Mouse (Mus musculus) embryonic facial prominence, embryonic 10.5 days (tissue): Measurements from ENCODE around the gene Cyp24a1. TPM values are rescaled to one million over a fixed set of nuclear protein-coding genes. Genes with fewer than 3 reads are reported as not detected.

Source experiments
- DNase-seq: peaks from one replicate; pipeline ENCODE4 v3.0.0-alpha.2; 2017; ENCODE audit warnings: low spot score
- H3K27ac ChIP-seq: fragments of 300-500 bp; sonication (generic); replicated peaks from 2 replicates; pipeline ENCODE4 v1.5.1; 2016; ENCODE audit warnings: mild to moderate bottlenecking
- H3K27me3 ChIP-seq: fragments of 300-500 bp; sonication (generic); replicated peaks from 2 replicates; pipeline ENCODE4 v1.6.1; 2016; ENCODE audit warnings: low read depth, mild to moderate bottlenecking; ENCODE audit not compliant: poor library complexity, severe bottlenecking
- H3K36me3 ChIP-seq: fragments of 300-500 bp; sonication (generic); replicated peaks from 2 replicates; pipeline ENCODE4 v1.6.1; 2016; ENCODE audit warnings: mild to moderate bottlenecking, moderate library complexity
- H3K4me1 ChIP-seq: fragments of 300-500 bp; sonication (generic); 2 replicates; pipeline ENCODE4 v1.6.1; 2016
- H3K4me3 ChIP-seq: fragments of 300-500 bp; sonication (generic); 2 replicates; pipeline ENCODE4 v1.5.1; 2016; ENCODE audit warnings: mild to moderate bottlenecking, moderate library complexity
- H3K9me3 ChIP-seq: fragments of 300-500 bp; sonication (generic); 2 replicates; pipeline ENCODE4 v1.6.1; 2016; ENCODE audit warnings: mild to moderate bottlenecking
- WGBS: fragments of 180-500 bp; shearing (Covaris S2); methylation state at CpG from one replicate; pipeline ENCODE4 v1.1.7; 2016; 5-methylcytosine and 5-hydroxymethylcytosine counted together
- polyA plus RNA-seq: library from polyadenylated mRNA; unstranded; fragments of >200 nt; fragmentation: Nextera tagmentation; extraction: Ambion mirVana; gene quantifications from 2 replicates; pipeline ENCODE4 v1.2.1, GENCODE M21; 2016

The Cyp24a1 gene
- not detected in 2 replicates for polyA plus RNA-seq

DNA sequence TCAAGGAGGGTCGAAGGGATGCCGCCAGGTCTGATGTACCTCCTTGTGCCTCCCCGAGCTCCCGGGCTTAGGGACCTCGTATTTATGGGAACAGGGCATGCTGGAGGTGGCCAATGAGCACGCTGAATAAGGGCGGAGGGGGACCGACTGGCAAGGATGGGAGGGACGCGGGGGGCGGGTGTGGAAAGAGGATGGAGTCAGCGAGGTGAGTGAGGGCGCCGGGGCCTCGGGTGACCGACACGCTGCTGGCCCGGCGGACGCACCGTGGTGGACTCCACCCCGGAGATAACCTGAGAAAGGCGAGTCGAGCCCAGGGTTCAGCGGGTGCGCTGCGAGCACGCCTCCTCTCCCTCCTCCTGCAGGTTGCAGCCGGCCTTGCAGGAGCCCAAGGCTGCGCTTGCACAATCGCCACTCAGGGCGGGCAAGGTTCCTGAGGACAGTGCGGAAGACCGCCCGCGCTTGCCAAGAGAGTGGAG lies at the start of gene Cyp24a1:
TSS of gene Cyp24a1 (minus strand) at position 55 of the 476 bp plus-strand sequence.
- H3K4me1 ChIP-seq = peaks cover 32% of the 10 kb centered on the region
- H3K27me3 ChIP-seq = peaks cover 78% of the 10 kb centered on the region
- WGBS = under 1% methylated on average over 36 of the region's 36 CpGs
- DNase-seq = peak; percentile 80
- H3K36me3 ChIP-seq = no peaks in the 10 kb centered on the region
- H3K9me3 ChIP-seq = no peaks in the 10 kb centered on the region
- H3K4me3 ChIP-seq = peak within 1 kb of the TSS; percentile 49
- no peak within 1 kb of the TSS for H3K27ac ChIP-seq

DNA sequence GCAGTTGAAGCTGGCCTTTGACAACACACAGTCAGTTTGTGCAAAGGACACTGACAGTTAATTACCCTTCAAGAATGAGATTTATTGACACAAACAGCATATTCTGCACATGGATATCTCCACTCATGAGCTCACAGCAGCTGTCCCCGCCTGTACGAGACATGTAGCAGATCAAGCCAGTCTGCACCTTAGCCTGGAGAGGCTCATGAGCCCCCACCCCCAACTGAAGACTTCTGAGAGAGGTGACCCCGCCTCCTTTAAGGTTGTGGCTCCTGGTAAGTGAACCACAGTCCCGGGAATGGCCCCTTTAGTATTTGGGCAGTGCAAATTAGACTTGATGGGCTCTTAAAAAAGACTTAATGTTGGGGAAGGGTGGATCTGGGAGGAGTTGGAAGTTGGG lies 48.8 kb upstream of the Cyp24a1 start:
- Histone ChIP-seq H3K9me3 (no peaks in the 10 kb centered on the region), H3K4me3 (no peak overlapping the region), H3K36me3 (no peaks in the 10 kb centered on the region), H3K27ac (no peak overlapping the region), H3K27me3 (peaks cover 31% of the 10 kb centered on the region), H3K4me1 (peaks cover 41% of the 10 kb centered on the region)
- no peak for DNase-seq
- 59% methylated on average over 4 of the region's 4 CpGs for WGBS

DNA sequence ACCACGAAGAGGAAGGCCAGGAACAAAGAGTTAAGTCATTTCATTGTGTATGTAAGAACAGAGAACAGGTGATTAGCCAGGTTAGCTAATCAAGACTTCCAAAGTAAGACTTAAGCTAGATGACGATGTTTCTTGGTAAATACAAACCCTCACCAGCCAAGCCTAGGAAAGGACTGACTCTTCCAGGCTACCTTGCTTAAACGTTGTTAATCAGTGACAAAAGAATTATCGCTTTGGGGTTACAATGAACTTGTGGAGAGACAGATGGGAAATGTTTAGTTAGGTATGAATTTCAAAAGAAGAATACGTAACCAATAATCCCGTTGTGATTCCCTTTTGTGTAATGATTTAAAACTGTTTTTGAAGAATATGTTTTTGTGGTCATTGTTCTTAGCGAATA lies 48.0 kb upstream of the Cyp24a1 start:
- H3K4me3 ChIP-seq = no peak overlapping the region
- H3K27ac ChIP-seq = no peak overlapping the region
- H3K36me3 ChIP-seq = no peaks in the 10 kb centered on the region
- H3K27me3 ChIP-seq = peaks cover 31% of the 10 kb centered on the region
- WGBS = 91% methylated on average over 7 of the region's 7 CpGs
- H3K9me3 ChIP-seq = no peaks in the 10 kb centered on the region
- no peak for DNase-seq
- H3K4me1 ChIP-seq = peaks cover 36% of the 10 kb centered on the region

DNA sequence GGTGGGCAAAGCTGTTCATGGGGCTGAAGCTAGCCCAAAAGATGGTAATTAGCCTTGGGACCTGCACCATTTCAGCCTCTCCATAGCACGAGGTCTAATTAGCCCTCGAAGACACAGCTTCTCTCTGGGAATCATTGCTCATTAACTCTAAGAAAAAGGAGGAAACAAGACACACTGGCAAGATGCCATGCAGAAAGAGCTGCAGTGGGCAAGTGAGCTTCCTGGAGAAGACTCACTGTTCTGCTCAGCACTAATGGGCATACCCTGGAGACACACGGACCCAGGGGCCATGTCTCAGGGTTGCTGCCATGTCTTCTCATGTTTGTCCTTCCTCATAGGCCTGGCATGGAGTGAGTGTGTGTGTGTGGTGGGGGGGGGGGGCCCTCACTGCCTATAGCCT lies 47.2 kb upstream of the Cyp24a1 start:
- H3K9me3 ChIP-seq = no peaks in the 10 kb centered on the region
- peaks cover 35% of the 10 kb centered on the region for H3K4me1 ChIP-seq
- H3K27ac ChIP-seq = no peak overlapping the region
- no peak for DNase-seq
- H3K4me3 ChIP-seq = no peak overlapping the region
- no peaks in the 10 kb centered on the region for H3K36me3 ChIP-seq
- whole genome bisulfite sequencing = 90% methylated on average over 3 of the region's 3 CpGs
- H3K27me3 ChIP-seq = peaks cover 31% of the 10 kb centered on the region

DNA sequence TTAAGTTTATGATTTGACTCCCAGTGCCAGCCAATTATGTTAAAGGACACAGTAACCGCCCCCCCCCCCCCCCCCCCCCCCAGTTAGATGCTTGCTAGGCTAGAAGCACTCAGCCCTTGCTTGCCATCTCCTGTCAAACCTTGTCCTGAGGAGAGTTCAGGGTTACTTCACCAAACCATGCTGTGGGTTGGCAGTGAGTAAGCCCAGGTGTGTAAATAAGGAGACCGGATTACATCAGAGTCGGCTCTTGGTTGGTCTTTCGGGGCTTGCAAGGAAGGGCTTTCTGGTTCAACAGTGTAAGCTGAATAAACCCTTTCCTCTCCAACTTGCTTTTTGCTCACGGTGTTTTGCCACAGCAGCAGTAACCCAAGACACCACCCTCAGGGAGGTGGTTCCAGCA lies 46.7 kb upstream of the Cyp24a1 start:
- no peak overlapping the region for H3K4me3 ChIP-seq
- DNase-seq = no peak
- H3K36me3 ChIP-seq = no peaks in the 10 kb centered on the region
- WGBS = 76% methylated on average over 5 of the region's 5 CpGs
- H3K4me1 ChIP-seq = peaks cover 30% of the 10 kb centered on the region
- H3K9me3 ChIP-seq = no peaks in the 10 kb centered on the region
- H3K27me3 ChIP-seq = peaks cover 31% of the 10 kb centered on the region
- H3K27ac ChIP-seq = no peak overlapping the region

DNA sequence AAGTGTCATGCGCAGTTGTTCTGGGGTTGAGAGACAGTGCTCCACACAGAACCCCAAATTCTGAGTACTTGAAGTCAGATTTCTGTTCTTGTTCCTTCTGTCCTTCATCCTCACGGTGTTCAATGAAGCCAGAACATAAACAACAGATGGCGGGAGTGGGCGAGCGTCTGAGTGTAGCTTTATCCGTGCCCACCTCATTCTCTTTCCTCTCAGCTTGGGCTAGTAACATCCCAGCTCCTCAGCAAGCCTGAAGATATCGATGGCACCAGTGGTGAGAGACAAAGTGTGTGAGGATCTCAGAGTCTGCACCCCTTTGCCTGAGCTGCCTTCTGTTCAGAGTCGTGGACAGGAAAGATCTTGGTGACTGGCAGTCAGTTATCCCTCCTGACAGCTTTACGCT lies 42.3 kb upstream of the Cyp24a1 start:
- Histone ChIP-seq H3K27me3 (peaks cover 9% of the 10 kb centered on the region), H3K4me1 (peaks cover 4% of the 10 kb centered on the region)
- 90% methylated on average over 9 of the region's 9 CpGs for WGBS

DNA sequence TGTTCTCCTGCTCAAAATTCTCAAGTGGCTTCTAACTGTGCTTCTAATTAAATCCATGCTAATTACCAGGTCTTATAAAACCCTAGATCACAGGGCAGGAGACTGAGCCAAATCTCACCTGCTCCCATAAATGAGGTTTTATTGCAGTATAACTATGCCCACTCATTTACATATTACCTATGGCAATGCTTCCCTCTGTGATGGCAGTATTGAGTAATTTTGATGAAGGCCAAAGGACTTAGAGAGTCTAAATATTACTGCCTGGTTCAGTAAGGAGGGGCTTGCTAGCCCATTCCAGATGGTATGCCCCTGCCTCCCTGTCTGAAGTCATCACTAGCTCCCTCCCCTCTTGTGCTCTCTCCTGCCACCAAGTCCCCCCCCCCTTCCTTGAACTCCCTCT lies 38.9 kb upstream of the Cyp24a1 start:
- no peak for DNase-seq
- Histone ChIP-seq H3K4me1 (peaks cover 4% of the 10 kb centered on the region), H3K9me3 (no peaks in the 10 kb centered on the region), H3K27ac (no peak overlapping the region), H3K4me3 (no peak overlapping the region), H3K36me3 (no peaks in the 10 kb centered on the region), H3K27me3 (no peaks in the 10 kb centered on the region)

More for the DNA sequence above, 42.3 kb upstream of the Cyp24a1 start:
- Histone ChIP-seq H3K27ac (no peak overlapping the region), H3K9me3 (no peaks in the 10 kb centered on the region), H3K36me3 (no peaks in the 10 kb centered on the region), H3K4me3 (no peak overlapping the region)
- DNase-seq = no peak

DNA sequence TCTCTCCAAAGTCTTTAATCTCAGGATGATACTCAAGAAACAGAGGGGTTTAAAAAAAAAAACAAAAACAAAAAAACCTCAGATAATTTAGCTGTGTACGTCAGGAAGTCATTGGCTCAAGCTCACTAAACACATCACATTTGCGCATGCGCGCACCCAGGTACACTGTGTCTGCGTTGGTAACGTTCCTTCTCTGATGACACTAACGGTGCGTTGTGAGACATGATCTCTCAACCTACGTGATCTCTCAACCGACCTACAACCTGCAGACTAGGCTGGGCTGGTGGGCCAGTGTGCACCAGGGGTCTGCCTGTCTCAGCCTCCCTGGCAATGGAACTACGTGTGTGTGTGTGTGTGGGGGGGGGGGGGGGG lies 37.8 kb upstream of the Cyp24a1 start:
- Histone ChIP-seq H3K27ac (no peak overlapping the region), H3K27me3 (no peaks in the 10 kb centered on the region), H3K36me3 (no peaks in the 10 kb centered on the region), H3K4me1 (peaks cover 4% of the 10 kb centered on the region), H3K4me3 (no peak overlapping the region), H3K9me3 (no peaks in the 10 kb centered on the region)
- DNase-seq = no peak
- 90% methylated on average over 11 of the region's 11 CpGs for WGBS

DNA sequence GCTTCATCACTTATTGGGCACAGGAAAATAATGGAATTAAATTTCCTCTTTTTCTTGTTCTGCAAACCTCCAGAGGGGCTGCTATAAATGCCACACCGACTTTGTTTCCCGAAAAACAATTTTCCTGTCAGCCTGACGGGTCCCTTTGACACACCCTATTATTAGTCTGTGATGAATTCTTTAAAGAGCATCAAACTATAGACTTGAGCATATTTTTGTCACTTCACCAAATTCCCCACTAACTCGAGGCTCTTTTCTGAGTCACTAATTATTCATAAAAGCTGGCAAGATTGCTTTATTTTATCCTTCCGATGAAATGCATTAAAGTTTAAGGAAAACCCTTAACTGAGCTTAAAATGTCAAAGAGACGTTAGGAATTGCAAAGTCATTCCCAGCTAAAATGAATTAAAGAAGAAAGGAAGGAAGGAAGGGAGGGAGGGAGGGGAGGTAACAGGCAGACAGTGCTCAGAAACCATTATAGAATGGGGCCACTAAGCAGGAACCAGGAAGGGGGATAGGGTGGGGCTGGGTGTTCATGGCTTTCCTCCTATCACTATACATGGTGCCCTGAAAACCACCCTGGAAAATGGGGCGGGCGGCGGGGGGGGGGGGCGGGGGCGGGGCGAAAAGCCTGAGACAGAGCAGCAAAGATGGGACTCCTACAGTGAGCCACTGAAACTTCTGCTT lies 37.3 kb upstream of the Cyp24a1 start:
- no peaks in the 10 kb centered on the region for H3K27me3 ChIP-seq
- no peaks in the 10 kb centered on the region for H3K36me3 ChIP-seq
- peaks cover 4% of the 10 kb centered on the region for H3K4me1 ChIP-seq
- no peaks in the 10 kb centered on the region for H3K9me3 ChIP-seq
- no peak overlapping the region for H3K27ac ChIP-seq
- WGBS = 59% methylated on average over 12 of the region's 12 CpGs
- DNase-seq = no peak
- H3K4me3 ChIP-seq = no peak overlapping the region

DNA sequence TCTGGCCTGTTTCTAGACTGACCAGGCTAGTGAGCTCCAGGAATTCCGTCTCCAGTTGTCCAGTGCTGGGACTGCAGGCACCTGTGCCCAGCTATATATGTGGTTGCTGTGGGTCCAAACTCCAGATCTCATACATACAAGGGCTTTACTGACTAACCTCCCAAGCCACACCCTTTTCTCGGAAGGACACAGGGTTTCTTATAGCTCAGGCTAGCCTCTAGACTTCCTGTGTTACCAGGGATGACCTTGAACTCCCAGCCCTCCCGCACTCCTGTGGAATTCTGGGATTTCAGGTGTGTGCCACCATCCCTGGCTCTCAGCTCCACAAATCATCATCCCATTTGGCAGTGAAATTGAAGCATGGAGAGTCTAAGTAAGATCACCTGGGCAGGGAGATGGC lies 33.3 kb upstream of the Cyp24a1 start:
- Histone ChIP-seq H3K9me3 (no peaks in the 10 kb centered on the region), H3K27ac (no peak overlapping the region), H3K4me3 (no peak overlapping the region), H3K4me1 (no peaks in the 10 kb centered on the region; the same call in 1 of the 2 replicates), H3K27me3 (no peaks in the 10 kb centered on the region), H3K36me3 (no peaks in the 10 kb centered on the region)
- whole genome bisulfite sequencing = 91% methylated on average over 3 of the region's 3 CpGs
- no peak for DNase-seq

DNA sequence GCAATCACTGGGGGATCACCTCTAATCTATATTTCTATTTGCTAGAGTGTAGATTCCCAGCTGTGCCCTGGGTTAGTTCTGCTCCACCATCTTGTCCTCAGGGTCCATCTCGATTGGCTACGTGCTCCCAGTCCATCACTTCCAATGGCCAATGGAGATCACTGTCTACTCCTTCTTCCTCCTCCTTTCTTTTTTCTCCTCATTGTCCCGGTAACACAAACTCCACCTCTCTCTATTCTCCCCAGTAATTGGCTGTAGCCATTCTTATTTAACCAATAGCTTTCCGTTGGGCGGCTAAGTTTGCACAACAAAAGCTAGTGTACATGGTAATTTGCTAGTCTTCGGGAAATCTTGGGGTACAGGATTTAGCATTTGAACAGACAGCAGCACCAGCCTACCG lies 32.8 kb upstream of the Cyp24a1 start:
- no peaks in the 10 kb centered on the region; the same call in 1 of the 2 replicates for H3K4me1 ChIP-seq
- WGBS = 87% methylated on average over 7 of the region's 7 CpGs
- H3K27ac ChIP-seq = no peak overlapping the region

DNA sequence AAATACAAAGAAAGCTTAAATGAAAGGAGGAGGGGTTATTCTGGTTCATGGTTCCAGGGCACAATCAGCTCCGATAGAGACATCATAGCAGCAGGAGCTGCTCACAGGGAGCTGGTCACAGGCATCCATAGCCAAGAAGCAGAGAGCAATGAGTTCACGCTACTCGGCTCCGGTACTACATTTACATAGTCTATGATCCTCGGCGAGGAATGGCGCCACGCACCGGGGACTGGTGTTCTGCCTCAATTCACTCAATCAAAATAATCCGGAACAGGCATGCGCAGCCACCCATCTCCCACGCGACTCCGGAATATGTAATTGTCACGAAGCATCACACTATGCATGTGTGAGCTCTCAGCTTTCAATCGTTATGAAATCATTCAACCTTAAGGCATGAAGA lies 31.1 kb upstream of the Cyp24a1 start:
- Histone ChIP-seq H3K4me3 (no peak overlapping the region), H3K4me1 (no peaks in the 10 kb centered on the region), H3K36me3 (no peaks in the 10 kb centered on the region), H3K9me3 (no peaks in the 10 kb centered on the region), H3K27ac (no peak overlapping the region), H3K27me3 (no peaks in the 10 kb centered on the region)
- DNase-seq = no peak
- WGBS = 96% methylated on average over 16 of the region's 16 CpGs

More for the DNA sequence above, 32.8 kb upstream of the Cyp24a1 start:
- no peaks in the 10 kb centered on the region for H3K9me3 ChIP-seq
- no peaks in the 10 kb centered on the region for H3K27me3 ChIP-seq
- no peak for DNase-seq
- H3K4me3 ChIP-seq = no peak overlapping the region
- H3K36me3 ChIP-seq = no peaks in the 10 kb centered on the region

DNA sequence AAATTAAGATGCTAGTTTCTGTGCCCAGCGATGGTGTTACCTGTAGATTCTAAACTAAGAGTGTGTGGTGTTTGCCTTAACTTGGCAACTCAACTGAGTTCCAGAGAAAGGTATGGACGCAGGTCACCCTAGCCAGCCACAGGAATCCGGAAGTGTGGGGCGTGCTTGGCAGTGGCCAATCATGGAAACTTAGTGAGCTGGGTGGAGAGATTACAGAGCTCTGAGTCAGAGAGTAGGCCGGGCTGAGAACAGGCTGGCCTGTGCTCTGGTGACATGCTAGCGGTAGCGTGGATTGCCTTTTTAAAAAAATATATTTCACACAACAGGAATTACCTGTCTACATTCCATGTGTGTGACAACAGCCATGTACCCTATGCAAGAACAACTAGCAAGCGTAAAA lies 29.6 kb upstream of the Cyp24a1 start:
- H3K36me3 ChIP-seq = no peaks in the 10 kb centered on the region
- no peaks in the 10 kb centered on the region for H3K4me1 ChIP-seq
- H3K9me3 ChIP-seq = no peaks in the 10 kb centered on the region
- 92% methylated on average over 8 of the region's 8 CpGs for WGBS
- no peak for DNase-seq
- no peaks in the 10 kb centered on the region for H3K27me3 ChIP-seq
- no peak overlapping the region for H3K4me3 ChIP-seq
- no peak overlapping the region for H3K27ac ChIP-seq
